Mouse (Mus musculus): ENCODE measurements around the gene Serpine2. TPM values are rescaled to one million over a fixed set of nuclear protein-coding genes. Genes with fewer than 3 reads are reported as not detected.

The Serpine2 gene
- total and polyA plus RNA-seq, 3 experiments = not detected

DNA sequence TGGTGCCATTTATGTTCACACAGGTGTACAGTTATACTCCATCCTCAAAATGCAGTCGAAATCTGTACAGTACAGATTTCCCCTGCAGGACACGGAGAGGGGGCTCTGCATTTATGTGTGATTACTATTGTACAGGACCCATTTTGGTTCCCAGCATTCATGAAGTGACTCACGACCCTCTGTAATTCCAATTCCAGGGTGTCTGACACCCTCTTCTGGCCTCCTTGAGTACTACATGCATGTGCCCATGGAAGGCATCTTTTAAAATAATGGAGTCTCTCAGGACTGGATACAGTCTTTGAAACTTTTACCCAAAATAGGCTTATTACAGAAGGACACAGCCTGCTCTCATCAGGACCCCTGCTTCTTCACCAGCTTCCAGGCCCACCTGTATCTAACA, 78.5 kb downstream of the Serpine2 start:
- DNase-seq (ENCODE audit: low read depth, low spot score) = peak; percentile 57
- Histone ChIP-seq H3K27me3 (ENCODE audit: control insufficient read depth in 1 of 2, insufficient read depth in 2 of 2, low read length in 2 of 2) (no peaks in the 10 kb centered on the region), H3K36me3 (ENCODE audit: control insufficient read depth in 1 of 2, insufficient read depth in 2 of 2, low read length in 2 of 2) (no peaks in the 10 kb centered on the region), H3K27ac (ENCODE audit: control insufficient read depth, low read depth, low read length) (no peak overlapping the region), H3K4me1 (ENCODE audit: control insufficient read depth in 1 of 2, insufficient read depth in 2 of 2, low read length in 2 of 2) (no peaks in the 10 kb centered on the region), H3K9ac (ENCODE audit: control insufficient read depth, low read depth, low read length, poor library complexity, severe bottlenecking) (no peak overlapping the region), H3K4me3 (ENCODE audit: control insufficient read depth in 1 of 2, insufficient read depth in 1 of 2, low read depth in 2 of 2, low read length in 2 of 2) (no peak overlapping the region), H3K9me3 (replicated peaks; ENCODE audit: insufficient read depth, low read length) (no peaks in the 10 kb centered on the region), H3K79me2 (ENCODE audit: control insufficient read depth, insufficient read depth, low read length, poor library complexity) (0 out of 2 replicates have a peak, but pooled peaks cover 4% of the 10 kb centered on the region)
- TF ChIP-seq ZC3H11A (IDR thresholded peaks at IDR 0.05; ENCODE audit: low read depth, low read length) = peak; percentile 59
- peak; percentile 61 for TF ChIP-seq SMC3 (IDR thresholded peaks at IDR 0.05; ENCODE audit: low read depth, low read length)
- TF ChIP-seq TBP (IDR thresholded peaks at IDR 0.05; ENCODE audit: low read depth, low read length) = no peak
- TF ChIP-seq RCOR1 (IDR thresholded peaks at IDR 0.05; ENCODE audit: low read depth, low read length) = no peak
- TF ChIP-seq SIN3A (IDR thresholded peaks at IDR 0.05; ENCODE audit: low read length) = peak; percentile 21; the same call in 1 of the 2 replicates
- peak; percentile 50 to 72 (median 62) for TF ChIP-seq CTCF (IDR thresholded peaks at IDR 0.05 in 2 of 3, conservative IDR thresholded peaks at IDR 0.05 in 1 of 3; ENCODE audit: control insufficient read depth in 1 of 3, insufficient read depth in 1 of 3, low read depth in 2 of 3, low read length in 3 of 3, poor library complexity in 1 of 3, severe bottlenecking in 1 of 3)
- TF ChIP-seq RAD21 (IDR thresholded peaks at IDR 0.05; ENCODE audit: low read depth, low read length) = peak; percentile 71
- TF ChIP-seq POLR2AphosphoS2 (IDR thresholded peaks at IDR 0.05; ENCODE audit: low read length) = 0 out of 2 replicates have a peak, but pooled peaks have one; percentile 31
- TF ChIP-seq EP300 (IDR thresholded peaks at IDR 0.05; ENCODE audit: low read depth in 1 of 2, low read length in 2 of 2) = no peak

DNA sequence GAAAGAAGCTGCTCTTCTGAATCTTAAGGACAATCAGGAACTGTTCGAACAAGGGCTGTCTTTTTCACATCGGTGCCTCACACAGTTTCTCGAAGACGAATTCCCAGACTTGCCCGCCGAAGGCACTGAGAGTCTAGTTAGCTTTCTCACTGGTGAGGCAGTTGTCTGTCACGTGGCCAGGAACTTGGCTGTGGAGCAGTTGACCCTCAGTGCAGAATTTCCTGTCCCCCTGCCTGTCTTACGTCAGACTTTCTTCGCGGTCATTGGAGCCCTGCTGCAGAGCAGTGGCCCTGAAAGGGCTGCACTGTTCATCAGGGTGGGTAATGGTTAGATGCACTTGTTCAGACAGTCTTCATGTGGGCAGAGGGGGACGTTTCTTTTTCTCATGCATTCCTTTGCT, 83.0 kb downstream of the Serpine2 start:
- H3K9ac ChIP-seq (ENCODE audit: control insufficient read depth, low read depth, low read length, poor library complexity, severe bottlenecking) = no peak overlapping the region
- no peak overlapping the region for H3K27ac ChIP-seq (ENCODE audit: control insufficient read depth, low read depth, low read length)

More for the DNA sequence above, 83.0 kb downstream of the Serpine2 start:
- H3K4me1 ChIP-seq (ENCODE audit: control insufficient read depth in 1 of 2, insufficient read depth in 2 of 2, low read length in 2 of 2) = peaks cover 0 to 1% of the 10 kb centered on the region in 2 experiments; a peak in 1 of 4 replicates
- no peak for TF ChIP-seq MYC (IDR thresholded peaks at IDR 0.05; ENCODE audit: low read depth, low read length)
- no peak for TF ChIP-seq MAX (IDR thresholded peaks at IDR 0.05; ENCODE audit: low read length)
- TF ChIP-seq ZNF384 (IDR thresholded peaks at IDR 0.05; ENCODE audit: low read depth, low read length) = no peak
- TF ChIP-seq ZKSCAN1 (IDR thresholded peaks at IDR 0.05; ENCODE audit: low read depth, low read length) = no peak
- TF ChIP-seq TAL1 (IDR thresholded peaks at IDR 0.05; ENCODE audit: low read length) = no peak
- no peak for TF ChIP-seq TCF12 (IDR thresholded peaks at IDR 0.05; ENCODE audit: low read depth, low read length)
- TF ChIP-seq JUND (IDR thresholded peaks at IDR 0.05; ENCODE audit: low read depth, low read length) = no peak
- TF ChIP-seq UBTF (IDR thresholded peaks at IDR 0.05; ENCODE audit: borderline replicate concordance, insufficient read depth, low read depth, low read length) = no peak
- TF ChIP-seq SIN3A (IDR thresholded peaks at IDR 0.05; ENCODE audit: low read length) = no peak
- TF ChIP-seq CTCF (IDR thresholded peaks at IDR 0.05 in 2 of 3, conservative IDR thresholded peaks at IDR 0.05 in 1 of 3; ENCODE audit: control insufficient read depth in 1 of 3, insufficient read depth in 1 of 3, low read depth in 2 of 3, low read length in 3 of 3, poor library complexity in 1 of 3, severe bottlenecking in 1 of 3) = no peak
- TF ChIP-seq MAFK (IDR thresholded peaks at IDR 0.05; ENCODE audit: borderline replicate concordance, low read depth, low read length) = no peak
- no peak for TF ChIP-seq HCFC1 (IDR thresholded peaks at IDR 0.05; ENCODE audit: low read depth, low read length)
- TF ChIP-seq BHLHE40 (IDR thresholded peaks at IDR 0.05; ENCODE audit: borderline replicate concordance, low read depth, low read length) = no peak
- TF ChIP-seq NRF1 (IDR thresholded peaks at IDR 0.05; ENCODE audit: insufficient read depth, low read depth, low read length, poor library complexity, severe bottlenecking) = no peak
- TF ChIP-seq ZMIZ1 (IDR thresholded peaks at IDR 0.05; ENCODE audit: low read depth, low read length) = no peak
- no peak for TF ChIP-seq POLR2AphosphoS2 (IDR thresholded peaks at IDR 0.05; ENCODE audit: low read length)
- no peak for TF ChIP-seq NELFE (IDR thresholded peaks at IDR 0.05; ENCODE audit: low read depth, low read length)
- no peak for TF ChIP-seq MEF2A (IDR thresholded peaks at IDR 0.05; ENCODE audit: extremely low read depth, insufficient replicate concordance, low read depth, low read length, poor library complexity, severe bottlenecking)
- TF ChIP-seq POLR2A (IDR thresholded peaks at IDR 0.05; ENCODE audit: control insufficient read depth in 1 of 2, insufficient read depth in 1 of 2, low read depth in 1 of 2, low read length in 2 of 2, poor library complexity in 1 of 2) = no peak
- TF ChIP-seq ETS1 (IDR thresholded peaks at IDR 0.05; ENCODE audit: low read depth, low read length) = no peak
- no peak overlapping the region for H3K4me3 ChIP-seq (ENCODE audit: control insufficient read depth in 1 of 2, insufficient read depth in 1 of 2, low read depth in 2 of 2, low read length in 2 of 2)
- no peak for DNase-seq (ENCODE audit: low read depth, low spot score)
- H3K79me2 ChIP-seq (ENCODE audit: control insufficient read depth, insufficient read depth, low read length, poor library complexity) = peaks cover 13% of the 10 kb centered on the region
- H3K9me3 ChIP-seq (replicated peaks; ENCODE audit: insufficient read depth, low read length) = no peaks in the 10 kb centered on the region
- H3K27me3 ChIP-seq (ENCODE audit: control insufficient read depth in 1 of 2, insufficient read depth in 2 of 2, low read length in 2 of 2) = no peaks in the 10 kb centered on the region
- peaks cover 0 to 9% of the 10 kb centered on the region in 2 experiments; a peak in 2 of 4 replicates for H3K36me3 ChIP-seq (ENCODE audit: control insufficient read depth in 1 of 2, insufficient read depth in 2 of 2, low read length in 2 of 2)

Data from MEL (cell line).